Mouse (Mus musculus) kidney, postnatal 0 days (tissue): Measurements from ENCODE around the gene Slc35f6. TPM values are rescaled to one million over a fixed set of nuclear protein-coding genes. Genes with fewer than 3 reads are reported as not detected.

Experiments used
- ATAC-seq: fragments of 200-750 bp; cut with Nextera tagmentation; replicated peaks from 2 replicates; pipeline ENCODE4 v1.8.0; 2017; ENCODE audit warnings: low read depth, moderate number of reproducible peaks, moderate TSS enrichment, moderate library complexity; ENCODE audit not compliant: low FRiP score
- DNase-seq: peaks from one replicate; pipeline ENCODE4 v3.0.0-alpha.2; 2016; ENCODE audit warnings: low spot score
- H3K27ac ChIP-seq: fragments of 300-500 bp; sonication (generic); 2 replicates; pipeline ENCODE4 v1.5.1; 2014; ENCODE audit warnings: mild to moderate bottlenecking
- H3K27me3 ChIP-seq: fragments of 300-500 bp; sonication (generic); 2 replicates; pipeline ENCODE4 v1.6.1; 2014; ENCODE audit warnings: low read length, mixed read lengths; ENCODE audit not compliant: insufficient read depth
- H3K36me3 ChIP-seq: fragments of 300-500 bp; sonication (generic); 2 replicates; pipeline ENCODE4 v1.6.1; 2014; ENCODE audit warnings: low read length, mixed read lengths; ENCODE audit not compliant: insufficient read depth
- H3K4me1 ChIP-seq: fragments of 300-500 bp; sonication (generic); replicated peaks from 2 replicates; pipeline ENCODE4 v1.6.1; 2014; ENCODE audit warnings: antibody characterized with exemption, low read length, mixed read lengths; ENCODE audit not compliant: insufficient read depth
- H3K4me2 ChIP-seq: fragments of 300-500 bp; sonication (generic); 2 replicates; pipeline ENCODE4 v1.6.1; 2014; ENCODE audit warnings: mild to moderate bottlenecking, low read length, moderate library complexity, mixed read lengths
- H3K4me3 ChIP-seq: fragments of 300-500 bp; sonication (generic); replicated peaks from 2 replicates; pipeline ENCODE4 v1.5.1; 2014; ENCODE audit warnings: low read depth, low read length
- H3K9ac ChIP-seq: fragments of 300-500 bp; sonication (generic); 2 replicates; pipeline ENCODE4 v1.6.1; 2014; ENCODE audit warnings: low read depth, low read length
- H3K9me3 ChIP-seq: fragments of 300-500 bp; sonication (generic); replicated peaks from 2 replicates; pipeline ENCODE4 v1.6.1; 2016; ENCODE audit warnings: low read length, inconsistent platforms, mixed read lengths
- CTCF ChIP-seq: IDR thresholded peaks from 2 replicates; pipeline ENCODE4 v1.5.1; 2016; ENCODE audit warnings: antibody characterized with exemption, low read depth, mild to moderate bottlenecking, moderate library complexity
- WGBS: fragments of 180-500 bp; shearing (Covaris S2); extraction: QIAGEN DNeasy Blood & Tissue Kit; methylation state at CpG from one replicate; pipeline ENCODE4 v1.1.7; 2014; 5-methylcytosine and 5-hydroxymethylcytosine counted together
- polyA plus RNA-seq: library from polyadenylated mRNA; unstranded; fragments of >200 nt; fragmentation: Nextera tagmentation; extraction: Ambion mirVana; gene quantifications from 2 replicates; pipeline ENCODE4 v1.2.1, GENCODE M21; 2015

Gene Slc35f6
- polyA plus RNA-seq, 1 experiment from 2014 or later: 24.8 TPM

DNA sequence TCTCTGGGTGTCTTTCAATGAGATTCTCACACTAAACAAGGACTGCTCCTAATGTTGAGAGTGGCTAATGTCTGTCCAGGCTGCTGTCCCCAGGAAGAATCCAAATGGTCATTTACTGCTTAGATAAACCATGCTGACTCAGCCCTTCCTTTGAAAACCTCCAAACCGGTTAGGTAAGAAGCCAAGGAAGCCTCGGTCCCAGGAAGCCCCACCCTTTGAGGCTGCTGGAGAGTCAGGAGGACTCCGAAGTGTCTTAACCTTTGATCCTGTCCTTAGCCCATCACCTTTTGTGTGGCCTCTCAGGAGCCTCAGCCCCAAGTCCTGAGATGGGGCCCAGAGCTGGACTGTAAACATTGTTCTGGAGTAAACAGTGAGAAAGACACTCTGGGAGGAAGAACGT is 1.8 kb downstream of the Slc35f6 start:
- TF ChIP-seq CTCF: no peak
- Histone ChIP-seq H3K9me3 (no peaks in the 10 kb centered on the region), H3K27ac (no peak overlapping the region), H3K27me3 (no peaks in the 10 kb centered on the region), H3K4me3 (no peak overlapping the region), H3K4me1 (peaks cover 15% of the 10 kb centered on the region; the same call in 1 of the 2 replicates), H3K4me2 (no peak overlapping the region), H3K9ac (no peak overlapping the region), H3K36me3 (0 out of 2 replicates have a peak, but pooled peaks cover 6% of the 10 kb centered on the region)
- 53% methylated on average over 4 of the region's 4 CpGs for WGBS
- no peak for DNase-seq
- ATAC-seq: no peak

DNA sequence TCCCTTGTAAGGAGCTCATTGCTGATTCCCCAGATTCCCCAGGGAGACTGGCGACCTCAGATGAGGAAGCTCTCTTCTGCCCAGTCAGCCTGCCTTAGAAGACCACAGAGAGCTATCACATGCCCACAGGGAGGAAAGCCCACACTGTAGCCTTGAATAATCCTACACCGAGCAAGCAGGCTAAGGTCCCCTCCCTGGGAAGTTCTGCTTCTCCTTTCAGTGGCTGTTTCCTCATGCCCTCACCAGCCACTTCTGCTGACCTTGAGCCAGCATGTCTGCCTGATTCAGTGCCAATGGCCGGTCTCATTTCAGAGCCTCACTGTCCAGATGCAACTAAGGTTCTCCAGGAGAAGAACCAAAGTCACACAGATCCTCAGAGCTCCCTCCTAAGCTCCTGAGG is 3.0 kb downstream of the Slc35f6 start:
- H3K9ac ChIP-seq: no peak overlapping the region
- H3K9me3 ChIP-seq: no peaks in the 10 kb centered on the region
- TF ChIP-seq CTCF: no peak
- DNase-seq (no peak), ATAC-seq (no peak)
- no peaks in the 10 kb centered on the region for H3K27me3 ChIP-seq
- 89% methylated on average over 3 of the region's 3 CpGs for WGBS
- H3K4me2 ChIP-seq: no peak overlapping the region
- peaks cover 15% of the 10 kb centered on the region; the same call in 1 of the 2 replicates for H3K4me1 ChIP-seq
- H3K4me3 ChIP-seq: no peak overlapping the region
- 0 out of 2 replicates have a peak, but pooled peaks cover 14% of the 10 kb centered on the region for H3K36me3 ChIP-seq
- H3K27ac ChIP-seq: no peak overlapping the region

DNA sequence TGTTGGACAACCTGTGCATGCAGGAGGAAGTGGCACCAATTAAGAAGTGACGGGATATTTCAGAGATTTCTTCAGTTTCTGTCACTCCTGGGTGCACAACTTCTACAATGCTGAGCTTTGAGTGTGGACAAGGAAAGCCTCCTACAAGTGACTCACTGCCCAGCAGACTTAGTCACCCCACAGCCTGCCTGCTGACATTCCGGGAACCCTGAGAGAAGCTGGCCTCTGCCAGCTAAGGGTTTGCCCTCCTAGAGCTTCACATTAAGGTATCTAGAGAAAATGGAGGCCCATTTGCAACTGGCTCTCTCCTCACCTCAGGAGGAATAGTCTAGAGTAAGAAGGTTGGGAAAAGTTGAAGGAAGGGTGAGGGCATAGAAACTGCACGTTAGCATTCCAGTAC is 3.8 kb downstream of the Slc35f6 start:
- no peaks in the 10 kb centered on the region for H3K9me3 ChIP-seq
- DNase-seq (no peak), ATAC-seq (no peak)
- H3K4me2 ChIP-seq: no peak overlapping the region
- no peak overlapping the region for H3K9ac ChIP-seq
- H3K36me3 ChIP-seq: 0 out of 2 replicates have a peak, but pooled peaks cover 17% of the 10 kb centered on the region
- H3K4me1 ChIP-seq: peaks cover 15% of the 10 kb centered on the region; the same call in 1 of the 2 replicates
- 93% methylated on average over 3 of the region's 3 CpGs for WGBS
- no peak for TF ChIP-seq CTCF
- H3K4me3 ChIP-seq: no peak overlapping the region
- H3K27ac ChIP-seq: no peak overlapping the region
- H3K27me3 ChIP-seq: no peaks in the 10 kb centered on the region

DNA sequence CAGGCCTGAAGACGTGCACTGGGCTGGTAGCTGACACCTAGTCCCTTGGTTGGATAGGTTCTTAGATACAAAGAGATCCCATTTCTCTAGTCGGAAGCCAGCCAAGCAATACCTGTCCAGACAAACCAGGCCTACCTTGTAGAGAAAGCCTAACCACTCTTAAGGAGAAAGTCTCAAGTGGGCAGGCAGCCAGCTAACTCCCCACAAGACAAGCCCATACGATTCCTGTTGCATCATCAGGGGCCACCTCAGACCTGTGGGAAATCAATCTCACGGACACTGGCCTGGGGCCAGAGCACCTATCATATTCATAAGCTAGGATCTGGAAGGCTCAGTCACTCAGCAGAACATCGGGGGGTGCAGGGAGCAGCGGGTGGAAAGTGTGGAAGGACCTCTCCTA is 5.5 kb downstream of the Slc35f6 start:
- Histone ChIP-seq H3K27ac (no peak overlapping the region), H3K9me3 (no peaks in the 10 kb centered on the region), H3K4me3 (no peak overlapping the region), H3K9ac (no peak overlapping the region), H3K4me2 (no peak overlapping the region), H3K36me3 (0 out of 2 replicates have a peak, but pooled peaks cover 28% of the 10 kb centered on the region), H3K27me3 (no peaks in the 10 kb centered on the region), H3K4me1 (peaks cover 9% of the 10 kb centered on the region; the same call in 1 of the 2 replicates)
- TF ChIP-seq CTCF: no peak
- ATAC-seq (no peak), DNase-seq (no peak)
- WGBS: 80% methylated on average over 6 of the region's 6 CpGs

DNA sequence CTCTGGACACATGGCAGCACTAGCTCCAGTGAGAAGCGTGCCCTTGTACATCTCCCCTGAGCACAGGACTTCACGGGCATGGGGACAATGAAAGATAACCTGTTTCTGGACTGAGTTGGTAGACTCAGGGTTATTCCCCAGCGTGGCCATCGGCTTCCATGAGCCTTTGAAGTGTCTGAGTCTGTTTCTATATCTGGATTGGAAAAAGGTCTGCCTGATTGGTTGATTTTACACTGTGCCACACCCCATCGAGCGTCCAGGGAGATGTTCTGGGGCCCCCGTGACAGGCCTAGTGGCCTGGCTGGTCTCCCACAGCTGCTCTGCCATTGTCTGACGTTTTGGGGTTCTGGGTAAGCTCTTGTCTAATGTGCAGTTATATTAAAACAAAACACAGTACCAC is 7.3 kb downstream of the Slc35f6 start:
- 79% methylated on average over 8 of the region's 8 CpGs for WGBS
- Histone ChIP-seq H3K36me3 (0 out of 2 replicates have a peak, but pooled peaks cover 28% of the 10 kb centered on the region), H3K27me3 (no peaks in the 10 kb centered on the region), H3K4me2 (no peak overlapping the region), H3K4me1 (no peaks in the 10 kb centered on the region), H3K9ac (no peak overlapping the region), H3K27ac (no peak overlapping the region), H3K4me3 (no peak overlapping the region), H3K9me3 (no peaks in the 10 kb centered on the region)
- ATAC-seq (no peak), DNase-seq (no peak)
- no peak for TF ChIP-seq CTCF

DNA sequence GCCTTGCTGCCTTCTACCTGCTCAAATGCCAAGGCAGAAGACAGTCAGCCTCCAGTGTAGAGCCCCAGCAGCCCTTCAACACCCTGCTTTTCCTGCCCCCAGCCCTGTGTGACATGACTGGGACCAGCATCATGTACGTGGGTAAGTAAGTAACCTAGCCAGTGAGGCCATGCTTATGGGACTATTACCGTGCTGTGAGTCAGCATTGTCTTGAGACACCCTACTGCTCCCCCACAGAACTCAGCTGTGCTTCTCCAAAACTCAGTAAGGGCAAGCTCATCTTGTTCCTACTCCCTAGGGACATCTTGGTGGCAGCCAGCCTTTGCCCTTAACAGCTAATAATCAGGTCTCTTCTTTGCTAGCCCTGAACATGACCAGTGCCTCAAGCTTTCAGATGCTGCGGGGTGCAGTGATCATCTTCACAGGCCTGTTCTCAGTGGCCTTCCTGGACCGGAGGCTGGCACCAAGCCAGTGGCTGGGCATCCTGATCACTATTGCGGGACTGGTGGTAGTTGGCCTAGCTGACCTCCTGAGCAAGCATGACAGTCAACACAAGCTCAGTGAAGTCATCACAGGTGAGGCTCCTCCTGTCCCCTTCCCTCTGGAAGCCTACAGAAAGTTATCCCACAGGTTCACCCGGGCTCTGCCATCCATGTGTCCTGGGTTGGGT is 7.9 kb downstream of the Slc35f6 start:
- Histone ChIP-seq H3K9ac (no peak overlapping the region), H3K4me1 (no peaks in the 10 kb centered on the region), H3K4me3 (no peak overlapping the region), H3K4me2 (no peak overlapping the region), H3K27me3 (no peaks in the 10 kb centered on the region), H3K36me3 (0 out of 2 replicates have a peak, but pooled peaks cover 28% of the 10 kb centered on the region), H3K27ac (no peak overlapping the region), H3K9me3 (no peaks in the 10 kb centered on the region)
- no peak for ATAC-seq
- no peak for DNase-seq
- TF ChIP-seq CTCF: no peak
- WGBS: 95% methylated on average over 6 of the region's 6 CpGs
